ENCODE assay signal across 8 mouse cellular contexts in the genomic region with DNA sequence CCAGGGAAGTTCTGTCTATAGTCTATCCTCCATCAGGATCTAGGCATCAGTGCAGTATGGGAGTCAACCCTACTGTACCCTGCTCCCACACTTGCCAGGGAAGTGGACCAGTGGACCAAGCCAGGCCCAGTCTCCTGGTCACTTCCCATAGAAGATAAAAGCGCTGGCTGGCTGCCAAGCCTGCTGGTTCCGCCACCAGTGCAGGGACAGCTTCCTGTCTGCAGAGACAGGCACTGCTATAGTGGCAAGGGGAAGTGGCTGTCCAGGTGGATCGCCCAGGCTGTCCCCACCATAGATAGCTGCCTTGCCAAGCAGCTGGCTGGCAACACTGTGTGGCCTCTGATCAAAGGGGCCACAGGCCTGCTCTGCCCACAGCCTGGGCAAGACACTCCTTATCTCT.
A peak's percentile ranks its signal among the peaks of the same experiment; 100 is the strongest.
DNase-seq lines count a peak whose midpoint lies in the region; ATAC-seq lines count a peak whose summit lies in the region.

No protein-coding gene starts in this region.

- peak; percentile 42 for DNase-seq in gastrocnemius, postnatal 10 days
- no peak for DNase-seq in gastrocnemius, adult 8-10 months (ENCODE audit: low spot score in 2 of 2)
- peak; percentile 61 for DNase-seq in 416B (ENCODE audit: low read depth)
- DNase-seq in frontal cortex, postnatal 25 days (ENCODE audit: low spot score in 2 of 2), result peak; percentile 9 to 14
- peak; percentile 16 to 23 for DNase-seq in left cerebral cortex, postnatal 36 days (ENCODE audit: low spot score in 2 of 2)
- no peak for DNase-seq in c-Kit-positive CD71-positive TER-119-positive erythroid progenitor cells, embryonic 14.5 days (ENCODE audit: low spot score)
- DNase-seq in retina, postnatal 1 day, result no peak

- no peak for ATAC-seq in erythroblast, adult 5-6 weeks (replicated peaks; ENCODE audit: low FRiP score, poor library complexity, severe bottlenecking)

- intact Hi-C loops in left cerebral cortex, postnatal 36 days (cut with DNase I), result no loop called here

Comparison
In these comparisons a context has a peak if more than half of its experiments do, and no peak if none do; other contexts are left out.
1. DNase-seq: peak in gastrocnemius, postnatal 10 days (single experiment), 416B (single experiment), frontal cortex, postnatal 25 days (2 of 2) and left cerebral cortex, postnatal 36 days (2 of 2); none in gastrocnemius, adult 8-10 months (0 of 2), c-Kit-positive CD71-positive TER-119-positive erythroid progenitor cells, embryonic 14.5 days (single experiment) and retina, postnatal 1 day (single experiment).